Mouse (Mus musculus) CH12.LX (cell line): ENCODE data around the gene Ube2v1. TPM values are rescaled to one million over a fixed set of nuclear protein-coding genes. Genes with fewer than 3 reads are reported as not detected.
A peak's percentile ranks its signal among the peaks of the same experiment; 100 is the strongest.

Experiments
- DNase-seq: peaks from one replicate; pipeline ENCODE4 v3.0.0-alpha.2; 2013; ENCODE audit errors: extremely low read depth
- H3K27ac ChIP-seq: 2 replicates; pipeline ENCODE4 v1.5.1; 2012; ENCODE audit warnings: low read depth, mild to moderate bottlenecking, control low read depth, moderate library complexity; ENCODE audit not compliant: insufficient read depth
- H3K27me3 ChIP-seq: replicated peaks from 2 replicates; pipeline ENCODE3; 2012; ENCODE audit warnings: inconsistent platforms
- H3K36me3 ChIP-seq, 2 experiments: replicated peaks in 1 of 2; 2 replicates each; pipeline versions ENCODE3 to v1.6.1; 2012; ENCODE audit warnings: inconsistent platforms in 1 of 2, low read length in 1 of 2, mild to moderate bottlenecking in 1 of 2, mixed read lengths in 1 of 2, moderate library complexity in 1 of 2; ENCODE audit not compliant: control insufficient read depth in 1 of 2, insufficient read depth in 1 of 2
- H3K4me1 ChIP-seq, 2 experiments: 2 replicates each; pipeline ENCODE4 v1.6.1; 2012; ENCODE audit warnings: inconsistent platforms in 1 of 2, moderate library complexity in 1 of 2; ENCODE audit not compliant: insufficient read depth in 2 of 2, control insufficient read depth in 1 of 2
- H3K4me2 ChIP-seq: 2 replicates; pipeline ENCODE4 v1.6.1; 2012; ENCODE audit warnings: low read depth, mild to moderate bottlenecking, control low read depth; ENCODE audit not compliant: poor library complexity, insufficient read depth, severe bottlenecking
- H3K4me3 ChIP-seq, 3 experiments: fragments of 150-350 bp in 1 of 3; sonication (generic) in 1 of 3; replicated peaks in 1 of 3; 2 replicates each; pipeline versions ENCODE3 to v1.5.1; 2011 to 2012; ENCODE audit warnings: low read depth in 2 of 3, low read length in 2 of 3, mild to moderate bottlenecking in 2 of 3, moderate library complexity in 2 of 3, control low read depth in 1 of 3, improper control_type of control experiment in 1 of 3, inconsistent platforms in 1 of 3, mixed read lengths in 1 of 3; ENCODE audit not compliant: poor library complexity in 1 of 3
- H3K79me2 ChIP-seq: replicated peaks from 2 replicates; pipeline ENCODE4 v1.6.1; 2012; ENCODE audit warnings: mild to moderate bottlenecking, moderate library complexity; ENCODE audit not compliant: control insufficient read depth, poor library complexity, insufficient read depth, severe bottlenecking; ENCODE audit errors: extremely low read depth
- H3K9ac ChIP-seq: 2 replicates; pipeline ENCODE4 v1.6.1; 2012; ENCODE audit warnings: low read depth, mild to moderate bottlenecking, control low read depth, moderate library complexity; ENCODE audit not compliant: insufficient read depth
- H3K9me3 ChIP-seq: replicated peaks from 2 replicates; pipeline ENCODE3; 2012; ENCODE audit warnings: low read length, inconsistent platforms, mixed read lengths
- BHLHE40 ChIP-seq: IDR thresholded peaks from 2 replicates; pipeline ENCODE4 v1.6.1; 2011; ENCODE audit warnings: mild to moderate bottlenecking, low read depth, low read length, improper control_type of control experiment
- CHD1 ChIP-seq: IDR thresholded peaks from 2 replicates; pipeline ENCODE4 v1.6.1; 2012; ENCODE audit warnings: low read depth, low read length, improper control_type of control experiment, inconsistent platforms
- CHD2 ChIP-seq: IDR thresholded peaks from 2 replicates; pipeline ENCODE4 v1.6.1; 2011; ENCODE audit warnings: low read length, improper control_type of control experiment
- CTCF ChIP-seq, 2 experiments: IDR thresholded peaks in 1 of 2; conservative IDR thresholded peaks in 1 of 2; 2 replicates each; pipeline ENCODE4 v1.5.1; 2011 to 2012; ENCODE audit warnings: low read depth in 2 of 2, low read length in 2 of 2, improper control_type of control experiment in 1 of 2, inconsistent platforms in 1 of 2, mild to moderate bottlenecking in 1 of 2, moderate library complexity in 1 of 2
- E2F4 ChIP-seq: IDR thresholded peaks from 2 replicates; pipeline ENCODE4 v1.6.1; 2011; ENCODE audit warnings: low read depth, low read length, improper control_type of control experiment; ENCODE audit not compliant: insufficient replicate concordance
- ELF1 ChIP-seq: IDR thresholded peaks from 2 replicates; pipeline ENCODE4 v1.6.1; 2014; ENCODE audit warnings: low read depth, mild to moderate bottlenecking, inconsistent platforms, low read length, improper control_type of control experiment
- EP300 ChIP-seq: IDR thresholded peaks from 2 replicates; pipeline ENCODE4 v1.6.1; 2011; ENCODE audit warnings: low read length, improper control_type of control experiment
- ETS1 ChIP-seq: conservative IDR thresholded peaks from 2 replicates; pipeline ENCODE4 v1.6.1; 2012; ENCODE audit warnings: low read depth, mild to moderate bottlenecking, inconsistent platforms, low read length, improper control_type of control experiment, moderate library complexity
- GABPA ChIP-seq: IDR thresholded peaks from 2 replicates; pipeline ENCODE4 v1.6.1; 2012; ENCODE audit warnings: low read depth, low read length, improper control_type of control experiment, inconsistent platforms; ENCODE audit not compliant: insufficient replicate concordance
- HCFC1 ChIP-seq: IDR thresholded peaks from 2 replicates; pipeline ENCODE4 v1.6.1; 2012; ENCODE audit warnings: low read depth, mild to moderate bottlenecking, inconsistent platforms, low read length, improper control_type of control experiment
- IRF4 ChIP-seq: IDR thresholded peaks from 2 replicates; pipeline ENCODE4 v1.6.1; 2014; ENCODE audit warnings: low read depth, mild to moderate bottlenecking, inconsistent platforms, low read length, improper control_type of control experiment
- JUN ChIP-seq: IDR thresholded peaks from 2 replicates; pipeline ENCODE4 v1.6.1; 2011; ENCODE audit warnings: low read depth, mild to moderate bottlenecking, low read length, improper control_type of control experiment, moderate library complexity; ENCODE audit not compliant: insufficient read depth
- JUND ChIP-seq: conservative IDR thresholded peaks from 2 replicates; pipeline ENCODE4 v1.6.1; 2011; ENCODE audit warnings: low read depth, low read length, improper control_type of control experiment
- KAT2A ChIP-seq: IDR thresholded peaks from 2 replicates; pipeline ENCODE4 v1.6.1; 2012; ENCODE audit warnings: low read length, improper control_type of control experiment, inconsistent platforms; ENCODE audit not compliant: insufficient replicate concordance
- MAFK ChIP-seq: IDR thresholded peaks from 2 replicates; pipeline ENCODE4 v1.6.1; 2011; ENCODE audit warnings: low read length, improper control_type of control experiment; ENCODE audit not compliant: insufficient replicate concordance
- MAX ChIP-seq: IDR thresholded peaks from 2 replicates; pipeline ENCODE4 v1.6.1; 2011; ENCODE audit warnings: low read length, improper control_type of control experiment
- MAZ ChIP-seq: IDR thresholded peaks from 2 replicates; pipeline ENCODE4 v1.6.1; 2012; ENCODE audit warnings: low read depth, mild to moderate bottlenecking, inconsistent platforms, low read length, improper control_type of control experiment, moderate library complexity
- MEF2A ChIP-seq: IDR thresholded peaks from 2 replicates; pipeline ENCODE4 v1.6.1; 2014; ENCODE audit warnings: low read depth, mild to moderate bottlenecking, inconsistent platforms, low read length, improper control_type of control experiment, borderline replicate concordance
- MXI1 ChIP-seq: IDR thresholded peaks from 2 replicates; pipeline ENCODE4 v1.6.1; 2011; ENCODE audit warnings: mild to moderate bottlenecking, low read depth, low read length, improper control_type of control experiment
- MYC ChIP-seq: IDR thresholded peaks from 2 replicates; pipeline ENCODE4 v1.6.1; 2011; ENCODE audit warnings: low read depth, mild to moderate bottlenecking, improper control_type of control experiment, low read length
- NELFE ChIP-seq: IDR thresholded peaks from 2 replicates; pipeline ENCODE4 v1.6.1; 2011; ENCODE audit warnings: low read depth, low read length, improper control_type of control experiment
- NRF1 ChIP-seq: IDR thresholded peaks from 2 replicates; pipeline ENCODE4 v1.6.1; 2014; ENCODE audit warnings: low read depth, mild to moderate bottlenecking, inconsistent platforms, low read length, improper control_type of control experiment, moderate library complexity
- PAX5 ChIP-seq: IDR thresholded peaks from 2 replicates; pipeline ENCODE4 v1.6.1; 2012; ENCODE audit warnings: low read length, inconsistent platforms, mixed read lengths
- POLR2A ChIP-seq: IDR thresholded peaks from 2 replicates; pipeline ENCODE4 v1.6.1; 2011; ENCODE audit warnings: low read depth, mild to moderate bottlenecking, improper control_type of control experiment, low read length
- POLR2AphosphoS2 ChIP-seq: IDR thresholded peaks from 2 replicates; pipeline ENCODE4 v1.6.1; 2011; ENCODE audit warnings: low read depth, low read length, improper control_type of control experiment
- RAD21 ChIP-seq: IDR thresholded peaks from 2 replicates; pipeline ENCODE4 v1.6.1; 2011; ENCODE audit warnings: low read depth, mild to moderate bottlenecking, low read length, improper control_type of control experiment, moderate library complexity
- RCOR1 ChIP-seq: conservative IDR thresholded peaks from 2 replicates; pipeline ENCODE4 v1.6.1; 2012; ENCODE audit warnings: low read depth, mild to moderate bottlenecking, inconsistent platforms, low read length, improper control_type of control experiment
- SIN3A ChIP-seq: IDR thresholded peaks from 2 replicates; pipeline ENCODE4 v1.6.1; 2012; ENCODE audit warnings: low read length, improper control_type of control experiment, inconsistent platforms
- SMC3 ChIP-seq: IDR thresholded peaks from 2 replicates; pipeline ENCODE4 v1.6.1; 2011; ENCODE audit warnings: low read depth, low read length, improper control_type of control experiment
- TBP ChIP-seq: conservative IDR thresholded peaks from 2 replicates; pipeline ENCODE4 v1.6.1; 2011; ENCODE audit warnings: low read depth, low read length, improper control_type of control experiment
- TCF12 ChIP-seq: IDR thresholded peaks from 2 replicates; pipeline ENCODE4 v1.6.1; 2014; ENCODE audit warnings: low read depth, mild to moderate bottlenecking, inconsistent platforms, low read length, improper control_type of control experiment
- UBTF ChIP-seq: IDR thresholded peaks from 2 replicates; pipeline ENCODE4 v1.6.1; 2012; ENCODE audit warnings: low read depth, mild to moderate bottlenecking, inconsistent platforms, low read length, improper control_type of control experiment, moderate library complexity
- USF1 ChIP-seq: IDR thresholded peaks from 2 replicates; pipeline ENCODE4 v1.6.1; 2014; ENCODE audit warnings: low read depth, mild to moderate bottlenecking, inconsistent platforms, low read length, improper control_type of control experiment
- USF2 ChIP-seq: conservative IDR thresholded peaks from 2 replicates; pipeline ENCODE4 v1.6.1; 2011; ENCODE audit warnings: low read depth, low read length, improper control_type of control experiment
- ZC3H11A ChIP-seq: IDR thresholded peaks from 2 replicates; pipeline ENCODE4 v1.6.1; 2012; ENCODE audit warnings: low read depth, mild to moderate bottlenecking, inconsistent platforms, low read length, improper control_type of control experiment
- ZKSCAN1 ChIP-seq: IDR thresholded peaks from 2 replicates; pipeline ENCODE4 v1.6.1; 2012; ENCODE audit warnings: low read depth, inconsistent platforms, low read length, improper control_type of control experiment, borderline replicate concordance
- ZMIZ1 ChIP-seq: IDR thresholded peaks from 2 replicates; pipeline ENCODE4 v1.6.1; 2012; ENCODE audit warnings: low read depth, mild to moderate bottlenecking, inconsistent platforms, low read length, improper control_type of control experiment
- ZNF384 ChIP-seq: IDR thresholded peaks from 2 replicates; pipeline ENCODE4 v1.6.1; 2012; ENCODE audit warnings: low read depth, low read length, improper control_type of control experiment, inconsistent platforms
- dilution Hi-C: fragments of 300-500 bp; cut with MboI; formaldehyde crosslinking; loops from 2 replicates; pipeline ENCODE4 v1.14.3; 2020; ENCODE audit warnings: low sequenced_read_pairs; ENCODE audit not compliant: extremely low pct_unique_long_range_greater_than_20kb, extremely low pct_ligation_motif_present
- in situ Hi-C: fragments of 300-500 bp; cut with MboI; formaldehyde crosslinking; loops from 3 replicates; pipeline ENCODE4 v1.14.3; 2019; ENCODE audit warnings: low sequenced_read_pairs, low pct_ligation_motif_present, low pct_unique_long_range_greater_than_20kb, mixed read lengths
- polyA plus RNA-seq: library from polyadenylated mRNA; unstranded; fragments of >175 nt; gene quantifications from 2 replicates; pipeline ENCODE4 v1.2.1, GENCODE M21; 2012; ENCODE audit warnings: low read depth; ENCODE audit not compliant: insufficient read length
- total RNA-seq, 2 experiments: library from RNA; depleted of rRNA; stranded (reverse); fragments of 300-350 nt in 1 of 2; fragments of >200 nt in 1 of 2; gene quantifications; 2 replicates each; pipeline ENCODE4 v1.2.3; 2012 to 2014

Gene Ube2v1
- total and polyA plus RNA-seq, 3 experiments, result 92.8 to 184 (median 126) TPM

- Histone ChIP-seq H3K4me2 (no peak overlapping the region), H3K4me3 (no peak overlapping the region), H3K9ac (no peak overlapping the region), H3K27ac (no peak overlapping the region), H3K9me3 (no peaks in the 10 kb centered on the region), H3K36me3 (peaks cover 20 to 30% of the 10 kb centered on the region in 2 experiments), H3K79me2 (no peaks in the 10 kb centered on the region), H3K4me1 (peaks cover 3 to 36% of the 10 kb centered on the region in 2 experiments; a peak in 3 of 4 replicates), H3K27me3 (no peaks in the 10 kb centered on the region)
- in situ Hi-C loops (no loop called here), dilution Hi-C loops (no loop called here)
- DNase-seq, result peak; percentile 87
- TF ChIP-seq SMC3 (peak; percentile 100), TCF12 (peak; percentile 71; the same call in 1 of the 2 replicates), UBTF (no peak), IRF4 (peak; percentile 49; the same call in 1 of the 2 replicates), NELFE (peak; percentile 31; the same call in 1 of the 2 replicates), TBP (no peak), KAT2A (no peak), MAX (no peak), ZNF384 (no peak), USF2 (no peak), MYC (no peak; the same call in 1 of the 2 replicates), ZMIZ1 (no peak), EP300 (no peak), USF1 (no peak), CHD2 (no peak), ETS1 (no peak), NRF1 (no peak), ZC3H11A (peak; percentile 97), GABPA (no peak), MXI1 (no peak), MEF2A (peak; percentile 17; the same call in 1 of the 2 replicates), MAZ (no peak), POLR2AphosphoS2 (no peak), BHLHE40 (peak; percentile 14; the same call in 1 of the 2 replicates), ELF1 (no peak), RCOR1 (no peak), ZKSCAN1 (no peak), JUND (no peak), CHD1 (no peak), SIN3A (no peak), E2F4 (no peak), RAD21 (peak; percentile 98), CTCF (conservative IDR thresholded peaks at IDR 0.05 in 1 of 2, IDR thresholded peaks at IDR 0.05 in 1 of 2; ENCODE audit: low read depth in 2 of 2, low read length in 2 of 2) (peak; percentile 51 to 98; a peak in 3 of 4 replicates), POLR2A (peak; percentile 28; the same call in 1 of the 2 replicates), MAFK (no peak), JUN (no peak), HCFC1 (no peak), PAX5 (no peak)
Observed at GRCm38 (mm10) chr2:167605178-167605794, 26.6 kb downstream of the Ube2v1 start.
